Mouse (Mus musculus): ENCODE measurements around the gene Selenot.
A peak's percentile ranks its signal among the peaks of the same experiment; 100 is the strongest.

Gene Selenot

DNA sequence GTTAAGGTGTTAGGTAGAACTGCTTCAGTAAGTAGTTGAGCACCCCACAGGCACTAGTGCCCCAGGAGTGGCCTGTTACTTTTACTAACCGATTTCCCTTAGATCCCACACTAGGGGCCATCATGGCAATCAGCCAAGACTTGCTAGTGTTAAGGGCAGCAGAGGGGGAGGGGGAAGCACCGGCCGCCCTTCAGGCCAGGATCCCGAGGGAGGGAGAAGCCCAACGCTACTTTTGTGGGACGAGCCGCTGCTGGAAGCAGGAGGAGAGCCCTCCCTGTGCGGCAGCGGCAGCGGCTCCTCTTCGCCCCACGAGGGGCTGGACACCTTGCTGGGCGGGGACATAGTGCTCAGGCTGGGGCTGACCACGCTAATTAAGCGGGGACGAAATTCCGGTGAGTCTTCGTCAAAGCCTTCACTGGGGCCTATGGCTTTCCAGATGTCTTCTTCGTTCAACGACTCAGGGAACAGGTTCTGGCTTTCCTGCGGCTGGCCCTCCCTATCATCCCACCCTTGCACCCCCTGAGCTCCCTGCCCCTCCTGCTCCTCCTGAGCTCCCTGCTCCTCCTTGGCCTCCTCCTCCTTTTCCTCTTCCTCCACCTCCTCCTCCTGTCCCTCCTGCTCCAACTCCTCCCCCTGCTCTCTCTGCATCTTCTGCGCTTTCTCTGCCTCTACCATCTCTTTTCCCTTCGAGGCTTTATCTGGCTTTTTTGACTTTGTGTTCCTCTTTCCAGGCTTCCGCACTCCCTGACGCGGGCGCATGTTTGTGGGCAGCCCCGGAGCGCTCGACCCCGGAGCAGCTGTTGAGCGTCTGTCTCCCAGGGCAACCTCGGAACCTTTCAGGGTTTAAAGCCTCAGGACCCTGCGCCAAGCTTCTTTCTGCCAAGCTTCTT is 60.2 kb downstream of the Selenot start, which contains the start of gene Erich6:
Gene Erich6, minus strand, starts transcription at position 802 of the 890 bp plus-strand sequence.
- peak; percentile 4 for DNase-seq (ENCODE audit: low spot score)
